Mouse (Mus musculus): ENCODE data around the gene Rpl23. TPM values are rescaled to one million over a fixed set of nuclear protein-coding genes. Genes with fewer than 3 reads are reported as not detected.

The Rpl23 gene
- polyA plus RNA-seq, 1 experiment = 96.9 TPM

DNA sequence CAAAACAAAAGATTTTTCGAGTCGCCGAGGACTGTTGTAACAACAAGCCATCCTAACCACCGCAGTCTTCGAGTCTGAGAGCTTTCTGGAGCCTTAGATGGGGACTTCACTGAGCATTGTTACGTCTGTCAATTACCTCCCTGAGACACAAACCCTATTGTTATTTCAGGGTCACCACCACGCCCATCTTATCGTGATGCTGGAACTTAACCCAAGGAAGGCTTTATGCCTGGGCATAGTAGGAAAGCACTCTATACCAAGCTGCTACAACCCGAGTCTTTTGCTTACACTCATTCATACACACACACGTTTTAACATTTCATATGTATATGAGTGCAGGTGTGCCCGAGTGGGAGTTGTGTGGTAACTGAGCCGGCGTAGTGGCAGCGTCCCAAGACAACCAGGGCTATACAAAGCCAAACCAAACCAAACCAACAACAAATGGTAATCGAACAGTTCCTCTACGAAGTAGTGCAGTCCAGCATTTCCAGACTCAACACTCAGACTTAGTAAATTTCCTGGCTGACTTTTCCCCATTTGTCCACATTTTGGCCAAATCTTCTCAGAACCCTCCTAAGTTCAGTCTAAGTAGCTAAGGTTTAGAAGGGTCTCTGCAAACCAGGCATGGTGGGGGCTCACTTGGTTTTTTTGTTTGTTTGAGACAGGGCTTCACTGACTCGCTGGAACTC lies 6.3 kb downstream of the Rpl23 start, which contains the start of gene 1700001P01Rik:
1700001P01Rik (minus strand) TSS at position 111 of the 689 bp plus-strand sequence.
- peaks cover 6% of the 10 kb centered on the region; the same call in 1 of the 2 replicates for H3K4me1 ChIP-seq (ENCODE audit: control insufficient read depth, insufficient read depth, insufficient read length)
- no peak within 1 kb of the TSS for H3K27ac ChIP-seq (ENCODE audit: insufficient read depth, low read length)
- 80% methylated on average over 17 of the region's 17 CpGs for WGBS
- DNase-seq (ENCODE audit: low read depth in 1 of 2, low spot score in 2 of 2) = no peak
- no peaks in the 10 kb centered on the region for H3K27me3 ChIP-seq (ENCODE audit: control insufficient read depth, insufficient read depth, low read length)
- peaks cover 33% of the 10 kb centered on the region for H3K36me3 ChIP-seq (ENCODE audit: control insufficient read depth, insufficient read depth, low read length)
- no peak for TF ChIP-seq CTCF (IDR thresholded peaks at IDR 0.05; ENCODE audit: extremely low read depth, insufficient read depth, insufficient read length, insufficient replicate concordance)
- TF ChIP-seq POLR2A (IDR thresholded peaks at IDR 0.05; ENCODE audit: low read depth, low read length) = no peak
- no peak within 1 kb of the TSS for H3K4me3 ChIP-seq (ENCODE audit: extremely low read depth, insufficient read depth, insufficient read length)

DNA sequence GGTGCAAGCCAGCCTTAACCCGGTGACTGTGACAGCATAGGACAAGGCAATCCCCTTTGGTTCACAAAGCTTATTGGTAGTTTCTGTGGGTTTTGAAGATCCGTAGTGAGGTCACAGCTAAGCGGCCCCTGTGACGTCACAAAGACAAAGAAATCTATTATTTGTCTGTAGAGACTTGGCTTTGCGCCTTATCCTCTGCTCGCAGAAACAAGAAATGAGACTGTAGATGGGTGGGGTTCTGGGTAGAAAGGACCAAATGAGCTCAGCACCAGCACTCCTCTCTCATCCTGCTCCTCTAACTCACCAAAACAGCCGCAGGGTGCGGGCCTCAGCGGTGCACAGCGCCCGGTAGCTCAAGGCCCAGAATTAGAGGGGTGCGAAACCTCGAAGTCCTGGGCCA lies 7.1 kb downstream of the Rpl23 start:
- DNase-seq (ENCODE audit: low read depth in 1 of 2, low spot score in 2 of 2) = no peak
- Histone ChIP-seq H3K27me3 (ENCODE audit: control insufficient read depth, insufficient read depth, low read length) (no peaks in the 10 kb centered on the region), H3K4me3 (ENCODE audit: extremely low read depth, insufficient read depth, insufficient read length) (no peak overlapping the region), H3K27ac (ENCODE audit: insufficient read depth, low read length) (no peak overlapping the region), H3K4me1 (ENCODE audit: control insufficient read depth, insufficient read depth, insufficient read length) (no peaks in the 10 kb centered on the region), H3K36me3 (ENCODE audit: control insufficient read depth, insufficient read depth, low read length) (peaks cover 26% of the 10 kb centered on the region)
- WGBS = 89% methylated on average over 13 of the region's 13 CpGs
- no peak for TF ChIP-seq CTCF (IDR thresholded peaks at IDR 0.05; ENCODE audit: extremely low read depth, insufficient read depth, insufficient read length, insufficient replicate concordance)
- no peak for TF ChIP-seq POLR2A (IDR thresholded peaks at IDR 0.05; ENCODE audit: low read depth, low read length)

DNA sequence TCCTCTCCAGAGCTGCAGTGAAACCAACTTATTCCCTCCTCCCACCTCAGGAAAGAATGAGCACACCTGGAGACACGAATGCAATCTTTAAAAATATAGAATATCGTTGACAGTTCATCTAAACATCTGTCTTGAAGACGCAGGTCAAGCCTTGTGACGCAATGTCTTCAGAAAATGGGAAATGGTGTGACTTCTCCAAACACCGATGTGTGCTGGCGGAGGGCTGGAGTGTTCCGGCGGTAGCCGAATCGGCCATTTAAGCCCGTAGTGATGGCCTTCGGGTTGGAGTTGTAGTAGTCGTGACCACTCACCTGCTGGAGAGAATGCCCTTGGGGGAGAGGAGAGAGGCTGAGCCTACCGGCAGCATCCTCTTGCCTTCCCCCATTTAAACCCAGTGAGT lies 10.8 kb downstream of the Rpl23 start:
- no peak overlapping the region for H3K4me3 ChIP-seq (ENCODE audit: extremely low read depth, insufficient read depth, insufficient read length)
- no peak overlapping the region for H3K27ac ChIP-seq (ENCODE audit: insufficient read depth, low read length)
- 0 out of 2 replicates have a peak, but pooled peaks cover 4% of the 10 kb centered on the region for H3K36me3 ChIP-seq (ENCODE audit: control insufficient read depth, insufficient read depth, low read length)
- TF ChIP-seq POLR2A (IDR thresholded peaks at IDR 0.05; ENCODE audit: low read depth, low read length) (no peak), CTCF (IDR thresholded peaks at IDR 0.05; ENCODE audit: extremely low read depth, insufficient read depth, insufficient read length, insufficient replicate concordance) (no peak)
- WGBS = 77% methylated on average over 14 of the region's 14 CpGs
- no peaks in the 10 kb centered on the region for H3K4me1 ChIP-seq (ENCODE audit: control insufficient read depth, insufficient read depth, insufficient read length)
- no peak for DNase-seq (ENCODE audit: low read depth in 1 of 2, low spot score in 2 of 2)
- no peaks in the 10 kb centered on the region for H3K27me3 ChIP-seq (ENCODE audit: control insufficient read depth, insufficient read depth, low read length)

DNA sequence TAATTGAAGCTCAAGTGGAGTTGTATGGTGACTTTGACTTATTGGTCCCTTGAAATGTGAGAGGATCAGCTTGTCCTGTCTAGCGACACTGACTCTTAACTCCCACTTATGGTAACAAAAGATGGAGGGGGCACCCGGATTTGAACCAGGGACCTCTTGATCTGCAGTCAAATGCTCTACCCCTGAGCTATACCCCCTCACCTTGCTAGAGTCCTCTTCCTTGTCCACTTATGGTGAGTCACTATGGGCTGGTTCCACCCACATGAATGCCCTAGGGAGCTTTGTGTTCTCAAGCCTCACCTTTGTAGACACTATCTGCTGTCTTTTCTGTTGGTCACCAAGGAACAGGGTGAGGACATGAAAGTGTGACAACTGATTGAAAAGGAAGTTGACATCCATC lies 12.5 kb downstream of the Rpl23 start:
- H3K27ac ChIP-seq (ENCODE audit: insufficient read depth, low read length) = no peak overlapping the region
- DNase-seq (ENCODE audit: low read depth in 1 of 2, low spot score in 2 of 2) = no peak
- 38% methylated on average over 2 of the region's 2 CpGs for WGBS
- H3K36me3 ChIP-seq (ENCODE audit: control insufficient read depth, insufficient read depth, low read length) = no peaks in the 10 kb centered on the region
- no peak overlapping the region for H3K4me3 ChIP-seq (ENCODE audit: extremely low read depth, insufficient read depth, insufficient read length)
- no peak for TF ChIP-seq POLR2A (IDR thresholded peaks at IDR 0.05; ENCODE audit: low read depth, low read length)
- TF ChIP-seq CTCF (IDR thresholded peaks at IDR 0.05; ENCODE audit: extremely low read depth, insufficient read depth, insufficient read length, insufficient replicate concordance) = no peak
- peaks cover 4% of the 10 kb centered on the region; the same call in 1 of the 2 replicates for H3K4me1 ChIP-seq (ENCODE audit: control insufficient read depth, insufficient read depth, insufficient read length)
- H3K27me3 ChIP-seq (ENCODE audit: control insufficient read depth, insufficient read depth, low read length) = no peaks in the 10 kb centered on the region

DNA sequence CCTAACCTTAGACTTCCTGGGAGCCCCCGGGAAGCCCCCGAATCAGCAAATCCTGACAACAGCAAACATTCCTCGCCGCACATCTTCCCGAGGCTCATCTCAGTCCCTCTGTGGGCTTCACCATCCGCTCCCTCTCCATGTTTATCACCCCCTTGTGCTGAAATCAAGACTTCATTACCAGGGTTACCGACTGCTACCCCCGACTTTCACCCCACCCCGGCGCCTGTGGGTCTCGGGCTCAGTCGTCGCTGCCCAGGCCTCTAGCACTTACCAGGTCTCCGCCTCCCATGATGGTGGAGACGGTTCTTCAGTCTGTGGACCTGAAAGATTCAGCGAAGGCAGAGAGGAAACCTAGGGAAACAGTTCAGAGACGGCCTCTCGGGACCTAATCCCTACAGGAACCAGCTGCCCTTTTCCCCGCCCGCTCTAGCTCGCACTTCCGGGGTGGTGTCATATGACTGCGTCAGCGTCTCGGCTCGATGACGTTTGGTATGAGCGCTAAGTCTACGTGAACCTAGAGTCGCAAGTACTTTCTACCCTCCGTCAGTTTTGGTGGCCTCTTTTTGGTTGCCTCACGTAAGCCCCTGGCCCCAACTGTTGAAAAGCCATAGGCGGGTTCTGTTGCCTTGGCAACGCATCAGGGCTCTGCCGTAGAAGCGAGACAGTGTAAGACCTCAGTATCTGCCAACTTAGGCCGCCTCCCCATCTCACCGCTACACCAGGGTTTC lies 15.9 kb downstream of the Rpl23 start, which contains the start of gene Cwc25:
Cwc25 (minus strand) TSS at position 403 of the 728 bp plus-strand sequence.
- WGBS = under 1% methylated on average over 38 of the region's 38 CpGs
- TF ChIP-seq CTCF (IDR thresholded peaks at IDR 0.05; ENCODE audit: extremely low read depth, insufficient read depth, insufficient read length, insufficient replicate concordance) = no peak
- TF ChIP-seq POLR2A (IDR thresholded peaks at IDR 0.05; ENCODE audit: low read depth, low read length) = peak; percentile 50
- Histone ChIP-seq H3K27ac (ENCODE audit: insufficient read depth, low read length) (peak within 1 kb of the TSS; percentile 87), H3K4me3 (ENCODE audit: extremely low read depth, insufficient read depth, insufficient read length) (peak within 1 kb of the TSS; percentile 63), H3K27me3 (ENCODE audit: control insufficient read depth, insufficient read depth, low read length) (no peaks in the 10 kb centered on the region), H3K36me3 (ENCODE audit: control insufficient read depth, insufficient read depth, low read length) (peaks cover 16% of the 10 kb centered on the region), H3K4me1 (ENCODE audit: control insufficient read depth, insufficient read depth, insufficient read length) (peaks cover 4% of the 10 kb centered on the region; the same call in 1 of the 2 replicates)
- DNase-seq (ENCODE audit: low read depth in 1 of 2, low spot score in 2 of 2) = peak; percentile 88 to 94

DNA sequence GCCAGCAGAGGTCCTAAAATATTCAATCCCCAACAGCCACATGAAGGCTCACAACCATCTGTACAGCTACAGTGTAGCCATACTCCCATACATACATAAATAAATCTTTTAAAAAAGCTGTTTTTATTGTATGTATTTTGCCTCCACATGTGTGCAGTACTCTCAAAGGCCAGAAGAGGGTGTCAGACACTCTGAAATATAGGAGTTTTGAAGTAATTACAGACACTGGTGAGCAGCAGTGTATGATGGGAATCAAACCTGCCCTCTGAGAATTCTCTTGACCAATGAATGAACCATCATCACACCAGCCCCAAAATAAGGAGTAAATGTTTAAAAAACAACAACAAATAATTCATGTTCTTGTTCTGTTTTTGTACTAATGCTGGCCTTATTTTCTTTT lies 20.6 kb downstream of the Rpl23 start:
- no peak overlapping the region for H3K4me3 ChIP-seq (ENCODE audit: extremely low read depth, insufficient read depth, insufficient read length)
- TF ChIP-seq CTCF (IDR thresholded peaks at IDR 0.05; ENCODE audit: extremely low read depth, insufficient read depth, insufficient read length, insufficient replicate concordance) (no peak), POLR2A (IDR thresholded peaks at IDR 0.05; ENCODE audit: low read depth, low read length) (no peak)
- DNase-seq (ENCODE audit: low read depth in 1 of 2, low spot score in 2 of 2) = no peak
- no peaks in the 10 kb centered on the region for H3K27me3 ChIP-seq (ENCODE audit: control insufficient read depth, insufficient read depth, low read length)
- H3K4me1 ChIP-seq (ENCODE audit: control insufficient read depth, insufficient read depth, insufficient read length) = peaks cover 4% of the 10 kb centered on the region; the same call in 1 of the 2 replicates
- peaks cover 29% of the 10 kb centered on the region for H3K36me3 ChIP-seq (ENCODE audit: control insufficient read depth, insufficient read depth, low read length)
- no peak overlapping the region for H3K27ac ChIP-seq (ENCODE audit: insufficient read depth, low read length)

Measured in spleen, adult 2 months (tissue).